Mouse (Mus musculus) G1E (cell line): Measurements from ENCODE around the gene Pmf1. TPM values are rescaled to one million over a fixed set of nuclear protein-coding genes. Genes with fewer than 3 reads are reported as not detected.

Experiments
- ATAC-seq: 2 replicates; pipeline ENCODE4 v1.8.0; 2016; ENCODE audit warnings: mild to moderate bottlenecking; ENCODE audit not compliant: insufficient number of reproducible peaks, poor library complexity, low FRiP score, severe bottlenecking; ENCODE audit errors: extremely low read depth
- DNase-seq: peaks from one replicate; pipeline ENCODE4 v3.0.0; 2012; ENCODE audit warnings: low spot score
- H3K27me3 ChIP-seq: 2 replicates; pipeline ENCODE4 v1.6.1; 2012; ENCODE audit warnings: mild to moderate bottlenecking, low read length, inconsistent platforms; ENCODE audit not compliant: insufficient read depth
- H3K36me3 ChIP-seq: replicated peaks from 2 replicates; pipeline ENCODE3; 2012; ENCODE audit warnings: mild to moderate bottlenecking, inconsistent platforms
- H3K4me1 ChIP-seq: 2 replicates; pipeline ENCODE4 v1.6.1; 2012; ENCODE audit warnings: low read depth, low read length, inconsistent platforms, mixed read lengths; ENCODE audit not compliant: insufficient read depth
- H3K4me3 ChIP-seq: 2 replicates; pipeline ENCODE4 v1.5.1; 2012; ENCODE audit warnings: low read depth, mild to moderate bottlenecking, inconsistent platforms, low read length, moderate library complexity, mixed read lengths
- H3K9me3 ChIP-seq: replicated peaks from 2 replicates; pipeline ENCODE4 v1.6.1; 2012; ENCODE audit warnings: inconsistent platforms
- CTCF ChIP-seq: IDR thresholded peaks from 2 replicates; pipeline ENCODE4 v1.5.1; 2012; ENCODE audit warnings: low read depth, low read length, inconsistent platforms, mixed read lengths
- GATA1 ChIP-seq: IDR thresholded peaks from 2 replicates; pipeline ENCODE4 v1.6.1; 2012; ENCODE audit warnings: borderline replicate concordance, low read length, inconsistent platforms, mixed read lengths
- GATA2 ChIP-seq: IDR thresholded peaks from 2 replicates; pipeline ENCODE4 v1.6.1; 2012; ENCODE audit warnings: low read depth, low read length, inconsistent platforms, borderline replicate concordance
- POLR2AphosphoS5 ChIP-seq: IDR thresholded peaks from 2 replicates; pipeline ENCODE4 v1.6.1; 2012; ENCODE audit warnings: low read depth, low read length, inconsistent platforms; ENCODE audit not compliant: insufficient replicate concordance
- TAL1 ChIP-seq: conservative IDR thresholded peaks from 2 replicates; pipeline ENCODE4 v1.6.1; 2012; ENCODE audit warnings: low read depth, low read length, inconsistent platforms, mixed read lengths
- polyA plus RNA-seq: library from polyadenylated mRNA; stranded (reverse); fragments of >175 nt; gene quantifications from 2 replicates; pipeline ENCODE4 v1.2.3, GENCODE M21; 2012
- total RNA-seq, 2 experiments: library from RNA; stranded (forward) in 1 of 2; stranded (reverse) in 1 of 2; fragments of 200-1000 nt in 1 of 2; fragments of >200 nt in 1 of 2; fragmentation: Nextera tagmentation in 1 of 2; gene quantifications; 2 replicates each; pipeline ENCODE4 v1.2.3; 2014 to 2017

Gene Pmf1
- total and polyA plus RNA-seq, 3 experiments: 110 to 273 (median 254) TPM

GRCm38 (mm10) chr3:88365705-88366361, 44.3 kb downstream of the Pmf1 start:
- ATAC-seq: no peak
- Histone ChIP-seq H3K4me1 (peaks cover 32% of the 10 kb centered on the region), H3K27me3 (peaks cover 20% of the 10 kb centered on the region), H3K9me3 (peaks cover 18% of the 10 kb centered on the region), H3K4me3 (no peak overlapping the region), H3K36me3 (peaks cover 33% of the 10 kb centered on the region)
- TF ChIP-seq GATA2 (no peak), TAL1 (no peak), POLR2AphosphoS5 (no peak), CTCF (no peak)
- DNase-seq: no peak

- Histone ChIP-seq H3K27me3 (peaks cover 13% of the 10 kb centered on the region), H3K4me3 (no peak within 1 kb of the TSS), H3K4me1 (peaks cover 38% of the 10 kb centered on the region), H3K36me3 (peaks cover 48% of the 10 kb centered on the region), H3K9me3 (peaks cover 6% of the 10 kb centered on the region)
- DNase-seq: no peak
- no peak for TF ChIP-seq TAL1
- TF ChIP-seq CTCF: no peak
- no peak for TF ChIP-seq GATA2
- no peak for TF ChIP-seq GATA1
- TF ChIP-seq POLR2AphosphoS5: no peak
- no peak for ATAC-seq
These were observed 45.8 kb downstream of the Pmf1 start, which contains the start of gene Paqr6 for GRCm38 (mm10) chr3:88364337-88364736. Gene Paqr6, plus strand, starts transcription at chr3:88364584.

GRCm38 (mm10) chr3:88363700-88364099, 46.4 kb downstream of the Pmf1 start:
- TF ChIP-seq CTCF: no peak
- TF ChIP-seq GATA2: no peak
- no peak for TF ChIP-seq GATA1
- TF ChIP-seq TAL1: no peak
- no peak for TF ChIP-seq POLR2AphosphoS5
- no peak for DNase-seq
- H3K4me3 ChIP-seq: no peak overlapping the region
- peaks cover 54% of the 10 kb centered on the region for H3K36me3 ChIP-seq
- H3K4me1 ChIP-seq: peaks cover 41% of the 10 kb centered on the region
- no peak for ATAC-seq
- peaks cover 11% of the 10 kb centered on the region; the same call in 1 of the 2 replicates for H3K27me3 ChIP-seq
- peaks cover under 1% of the 10 kb centered on the region; the same call in 1 of the 2 replicates for H3K9me3 ChIP-seq

DNA sequence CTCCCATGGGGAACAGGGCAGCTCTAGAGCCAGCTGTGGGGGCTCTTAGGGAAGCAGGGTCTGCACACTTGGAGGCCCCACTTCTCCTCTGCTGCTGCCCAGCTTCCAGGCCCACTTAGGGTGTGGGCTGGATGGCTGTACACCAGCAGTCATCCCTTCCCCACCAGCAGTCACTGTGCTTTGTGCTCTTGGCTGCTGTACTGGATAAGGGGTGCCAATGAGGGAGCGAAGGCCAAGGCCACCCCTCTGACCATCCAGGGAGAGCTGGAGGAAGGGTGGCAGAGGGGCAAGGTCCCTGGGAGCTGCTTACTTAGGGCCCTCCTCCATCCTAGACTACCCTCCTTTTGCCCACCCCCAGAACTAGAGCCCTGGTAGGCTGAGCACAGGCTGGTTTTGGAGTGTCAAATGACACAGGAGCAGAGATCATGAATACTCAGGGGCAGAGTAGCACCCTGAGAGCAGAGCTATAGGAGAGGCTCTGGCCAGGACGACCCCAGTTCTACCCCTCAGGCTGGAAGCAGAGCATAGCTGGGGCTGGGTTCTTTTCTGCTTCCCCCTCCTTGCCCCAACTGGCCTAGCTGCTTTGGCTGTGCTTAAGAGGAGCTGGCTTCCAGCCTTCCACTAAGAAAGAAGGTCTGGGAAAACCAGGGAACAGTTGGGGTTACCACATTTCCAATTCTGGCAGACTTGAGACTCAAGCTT, 48.4 kb downstream of the Pmf1 start:
- Histone ChIP-seq H3K4me1 (peaks cover 41% of the 10 kb centered on the region), H3K27me3 (peaks cover 7% of the 10 kb centered on the region; the same call in 1 of the 2 replicates), H3K36me3 (peaks cover 73% of the 10 kb centered on the region), H3K4me3 (no peak overlapping the region), H3K9me3 (no peaks in the 10 kb centered on the region)
- DNase-seq (no peak), ATAC-seq (no peak)
- no peak for TF ChIP-seq GATA2
- no peak for TF ChIP-seq CTCF
- TF ChIP-seq TAL1: no peak
- no peak for TF ChIP-seq POLR2AphosphoS5
- no peak for TF ChIP-seq GATA1

DNA sequence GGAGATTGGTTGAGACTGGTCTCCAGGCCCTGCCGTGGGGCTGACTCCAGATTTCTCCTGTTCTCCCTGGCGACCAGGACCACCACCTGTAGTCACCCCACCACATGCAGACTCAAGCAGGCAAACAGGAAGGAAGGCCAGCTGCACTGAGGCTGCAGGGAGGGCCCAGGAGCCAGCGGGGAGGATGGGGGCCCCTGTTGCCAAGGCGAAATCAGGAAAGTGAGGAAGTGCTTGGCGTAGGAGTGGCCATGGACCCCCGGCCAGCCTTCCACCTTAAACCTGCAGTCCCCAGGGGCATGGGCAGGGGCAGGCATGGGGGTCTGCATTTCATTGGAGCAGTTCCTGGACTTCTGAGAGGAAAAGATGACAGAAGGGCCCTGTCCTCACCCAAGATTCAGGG, 49.0 kb downstream of the Pmf1 start:
- no peak for DNase-seq
- H3K9me3 ChIP-seq: no peaks in the 10 kb centered on the region
- TF ChIP-seq GATA1 (no peak), POLR2AphosphoS5 (no peak), CTCF (no peak), GATA2 (no peak), TAL1 (no peak)
- H3K4me1 ChIP-seq: peaks cover 41% of the 10 kb centered on the region
- peaks cover 7% of the 10 kb centered on the region; the same call in 1 of the 2 replicates for H3K27me3 ChIP-seq
- peaks cover 80% of the 10 kb centered on the region for H3K36me3 ChIP-seq
- no peak for ATAC-seq
- no peak overlapping the region for H3K4me3 ChIP-seq

DNA sequence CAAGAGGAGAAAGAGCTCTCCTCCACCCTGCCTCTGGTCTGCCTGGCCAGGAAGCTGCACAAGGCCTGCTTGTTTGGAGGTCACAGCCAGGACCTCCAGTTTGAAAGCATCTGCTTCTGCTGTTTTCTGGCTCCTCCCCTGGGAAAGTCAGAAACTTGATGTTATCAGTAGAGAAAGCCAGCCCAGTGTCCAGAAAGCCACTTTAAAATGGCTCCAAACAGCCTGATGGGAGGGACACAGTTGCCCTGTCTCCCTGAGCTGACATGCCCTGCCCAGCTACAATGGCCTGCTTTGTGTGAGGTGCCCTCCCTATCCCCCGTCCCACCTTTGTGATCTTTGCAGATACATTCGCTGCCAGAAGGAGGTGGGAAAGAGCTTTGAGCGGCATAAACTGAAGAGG, 50.1 kb downstream of the Pmf1 start:
- DNase-seq: no peak
- peaks cover 91% of the 10 kb centered on the region for H3K36me3 ChIP-seq

More for the DNA sequence above, 50.1 kb downstream of the Pmf1 start:
- H3K9me3 ChIP-seq: no peaks in the 10 kb centered on the region
- no peaks in the 10 kb centered on the region for H3K27me3 ChIP-seq
- H3K4me3 ChIP-seq: no peak overlapping the region
- peaks cover 38% of the 10 kb centered on the region for H3K4me1 ChIP-seq
- TF ChIP-seq TAL1 (no peak), CTCF (no peak), POLR2AphosphoS5 (no peak), GATA2 (no peak), GATA1 (no peak)
- ATAC-seq: no peak
